Mouse (Mus musculus): ENCODE results near the gene Atp2b4.

DNA sequence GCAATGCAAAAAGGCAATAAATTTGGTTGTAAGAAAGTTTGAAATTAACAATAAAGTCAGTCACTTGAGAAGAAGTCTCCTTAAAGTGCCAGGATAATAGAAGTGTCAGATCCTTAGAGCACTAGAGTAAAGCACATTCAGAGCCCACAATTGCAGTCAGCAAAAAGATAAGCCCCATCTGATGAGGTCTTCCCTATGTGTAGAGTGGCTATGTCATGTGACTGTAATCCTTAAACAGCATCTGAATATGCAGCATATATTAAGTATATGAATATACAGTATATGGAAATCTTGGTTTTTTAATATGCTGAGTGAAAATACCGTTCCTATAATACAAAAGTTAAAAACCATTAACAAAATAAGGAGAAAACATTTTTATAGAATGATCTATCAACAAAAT is 147.8 kb downstream of the Atp2b4 start:
- TF ChIP-seq GATA1 (IDR thresholded peaks at IDR 0.05; ENCODE audit: borderline replicate concordance, low read length) = no peak
- TF ChIP-seq CTCF (IDR thresholded peaks at IDR 0.05; ENCODE audit: low read depth, low read length) = no peak

Data from G1E (cell line).